Mouse (Mus musculus): ENCODE measurements at regions not wholly inside any gene's neighbourhood (a gene's known extent, or its start where the extent isn't known, plus 50 kb on each side); places are given as distances from the start of the nearest gene placed in this dataset.

- no peak for DNase-seq (ENCODE audit: low spot score)
- Histone ChIP-seq H3K9me3 (replicated peaks) (no peaks in the 10 kb centered on the region), H3K27ac (replicated peaks) (peak overlapping the region; percentile 28; the same call in 1 of the 2 replicates), H3K36me3 (no peaks in the 10 kb centered on the region), H3K27me3 (ENCODE audit: low read depth, poor library complexity, severe bottlenecking) (peaks cover 52% of the 10 kb centered on the region), H3K4me3 (no peak overlapping the region), H3K4me1 (peaks cover 50% of the 10 kb centered on the region)
- WGBS, result 69% methylated on average over 12 of the region's 12 CpGs
Observed at GRCm38 (mm10) chr2:71626404-71626803, 79.8 kb upstream of the Dlx2 start.

- DNase-seq (ENCODE audit: low spot score), result no peak
- Histone ChIP-seq H3K27me3 (ENCODE audit: low read depth, poor library complexity, severe bottlenecking) (peaks cover 60% of the 10 kb centered on the region), H3K27ac (replicated peaks) (peak overlapping the region; percentile 28), H3K36me3 (no peaks in the 10 kb centered on the region), H3K4me1 (peaks cover 50% of the 10 kb centered on the region), H3K4me3 (no peak overlapping the region), H3K9me3 (replicated peaks) (no peaks in the 10 kb centered on the region)
- 54% methylated on average over 14 of the region's 14 CpGs for whole genome bisulfite sequencing
Observed at GRCm38 (mm10) chr2:71627097-71627755, 80.7 kb upstream of the Dlx2 start.

- WGBS, result 4% methylated on average over 7 of the region's 7 CpGs
- Histone ChIP-seq H3K4me1 (peaks cover 50% of the 10 kb centered on the region), H3K4me3 (peak overlapping the region; percentile 58), H3K36me3 (no peaks in the 10 kb centered on the region), H3K27ac (replicated peaks) (peak overlapping the region; percentile 84), H3K27me3 (ENCODE audit: low read depth, poor library complexity, severe bottlenecking) (peaks cover 73% of the 10 kb centered on the region), H3K9me3 (replicated peaks) (no peaks in the 10 kb centered on the region)
- peak; percentile 38 for DNase-seq (ENCODE audit: low spot score)
Observed at GRCm38 (mm10) chr2:71628821-71629220, 82.3 kb upstream of the Dlx2 start.

- WGBS, result under 1% methylated on average over 43 of the region's 43 CpGs
- H3K4me1 ChIP-seq, result peaks cover 50% of the 10 kb centered on the region
- H3K36me3 ChIP-seq, result no peaks in the 10 kb centered on the region
- peak overlapping the region; percentile 58 for H3K4me3 ChIP-seq
- H3K9me3 ChIP-seq (replicated peaks), result no peaks in the 10 kb centered on the region
- peak overlapping the region; percentile 84 for H3K27ac ChIP-seq (replicated peaks)
- peaks cover 75% of the 10 kb centered on the region for H3K27me3 ChIP-seq (ENCODE audit: low read depth, poor library complexity, severe bottlenecking)
- DNase-seq (ENCODE audit: low spot score), result peak; percentile 75
Observed at GRCm38 (mm10) chr2:71629301-71630142, 83.0 kb upstream of the Dlx2 start.

- Histone ChIP-seq H3K4me1 (peaks cover 49% of the 10 kb centered on the region), H3K36me3 (no peaks in the 10 kb centered on the region), H3K4me3 (peak overlapping the region; percentile 58), H3K9me3 (replicated peaks) (no peaks in the 10 kb centered on the region), H3K27me3 (ENCODE audit: low read depth, poor library complexity, severe bottlenecking) (peaks cover 72% of the 10 kb centered on the region), H3K27ac (replicated peaks) (peak overlapping the region; percentile 84)
- 5% methylated on average over 3 of the region's 3 CpGs for WGBS
- no peak for DNase-seq (ENCODE audit: low spot score)
Observed at GRCm38 (mm10) chr2:71630143-71630463, 83.5 kb upstream of the Dlx2 start.

- Histone ChIP-seq H3K9me3 (replicated peaks) (0 out of 2 replicates have a peak, but pooled peaks cover under 1% of the 10 kb centered on the region), H3K36me3 (0 out of 2 replicates have a peak, but pooled peaks cover 1% of the 10 kb centered on the region), H3K4me1 (peaks cover 43% of the 10 kb centered on the region), H3K27ac (replicated peaks) (no peak overlapping the region), H3K27me3 (ENCODE audit: low read depth, poor library complexity, severe bottlenecking) (peaks cover 53% of the 10 kb centered on the region), H3K4me3 (no peak overlapping the region)
- no peak for DNase-seq (ENCODE audit: low spot score)
- WGBS, result 78% methylated on average over 6 of the region's 6 CpGs
Observed at GRCm38 (mm10) chr2:71633471-71633870, 86.9 kb upstream of the Dlx2 start.

- 0 out of 2 replicates have a peak, but pooled peaks cover 8% of the 10 kb centered on the region for H3K9me3 ChIP-seq (replicated peaks)
- DNase-seq (ENCODE audit: low spot score), result no peak
- peaks cover 8% of the 10 kb centered on the region; the same call in 1 of the 2 replicates for H3K36me3 ChIP-seq
- H3K27ac ChIP-seq (replicated peaks), result no peak overlapping the region
- H3K27me3 ChIP-seq (ENCODE audit: low read depth, poor library complexity, severe bottlenecking), result peaks cover 43% of the 10 kb centered on the region
- 90% methylated on average over 3 of the region's 3 CpGs for WGBS
- H3K4me3 ChIP-seq, result no peak overlapping the region
- peaks cover 33% of the 10 kb centered on the region for H3K4me1 ChIP-seq
Observed at GRCm38 (mm10) chr2:71634471-71634870, 87.9 kb upstream of the Dlx2 start.

GRCm38 (mm10) chr2:71636134-71636533 lies 89.6 kb upstream of the Dlx2 start:
- DNase-seq (ENCODE audit: low spot score), result no peak
- Histone ChIP-seq H3K4me1 (peaks cover 20% of the 10 kb centered on the region), H3K4me3 (no peak overlapping the region), H3K36me3 (peaks cover 8% of the 10 kb centered on the region; the same call in 1 of the 2 replicates), H3K9me3 (replicated peaks) (peaks cover 11% of the 10 kb centered on the region), H3K27ac (replicated peaks) (peak overlapping the region; percentile 82), H3K27me3 (ENCODE audit: low read depth, poor library complexity, severe bottlenecking) (peaks cover 35% of the 10 kb centered on the region)
- WGBS, result 92% methylated on average over 4 of the region's 4 CpGs

- peaks cover 20% of the 10 kb centered on the region for H3K4me1 ChIP-seq
- peak overlapping the region; percentile 82 for H3K27ac ChIP-seq (replicated peaks)
- no peak overlapping the region for H3K4me3 ChIP-seq
- WGBS, result 45% methylated on average over 4 of the region's 4 CpGs
- peaks cover 30% of the 10 kb centered on the region for H3K27me3 ChIP-seq (ENCODE audit: low read depth, poor library complexity, severe bottlenecking)
- DNase-seq (ENCODE audit: low spot score), result peak; percentile 71
- peaks cover 16% of the 10 kb centered on the region for H3K9me3 ChIP-seq (replicated peaks)
- H3K36me3 ChIP-seq, result peaks cover 8% of the 10 kb centered on the region; the same call in 1 of the 2 replicates
Observed at GRCm38 (mm10) chr2:71636590-71636989, 90.0 kb upstream of the Dlx2 start.

GRCm38 (mm10) chr2:71640251-71640650 lies 93.7 kb upstream of the Dlx2 start:
- no peak overlapping the region for H3K27ac ChIP-seq (replicated peaks)

GRCm38 (mm10) chr2:71644038-71644470 lies 97.5 kb upstream of the Dlx2 start:
- Histone ChIP-seq H3K4me1 (peaks cover 15% of the 10 kb centered on the region), H3K27ac (replicated peaks) (peak overlapping the region; percentile 55), H3K4me3 (no peak overlapping the region), H3K36me3 (peaks cover under 1% of the 10 kb centered on the region; the same call in 1 of the 2 replicates), H3K9me3 (replicated peaks) (peaks cover 11% of the 10 kb centered on the region), H3K27me3 (ENCODE audit: low read depth, poor library complexity, severe bottlenecking) (no peaks in the 10 kb centered on the region)
- DNase-seq (ENCODE audit: low spot score), result no peak
- WGBS, result 71% methylated on average over 6 of the region's 6 CpGs

More at GRCm38 (mm10) chr2:71640251-71640650, 93.7 kb upstream of the Dlx2 start:
- peaks cover 8% of the 10 kb centered on the region; the same call in 1 of the 2 replicates for H3K36me3 ChIP-seq
- peaks cover 25% of the 10 kb centered on the region for H3K4me1 ChIP-seq
- peaks cover 18% of the 10 kb centered on the region for H3K9me3 ChIP-seq (replicated peaks)
- 0 out of 2 replicates have a peak, but pooled peaks cover 6% of the 10 kb centered on the region for H3K27me3 ChIP-seq (ENCODE audit: low read depth, poor library complexity, severe bottlenecking)
- H3K4me3 ChIP-seq, result no peak overlapping the region
- DNase-seq (ENCODE audit: low spot score), result no peak
- 93% methylated on average over 5 of the region's 5 CpGs for WGBS

GRCm38 (mm10) chr2:71647914-71648497 lies 97.4 kb upstream of the Itga6 start:
- 75% methylated on average over 14 of the region's 14 CpGs for WGBS
- Histone ChIP-seq H3K4me3 (no peak overlapping the region), H3K4me1 (peaks cover 38% of the 10 kb centered on the region), H3K27ac (replicated peaks) (0 out of 2 replicates have a peak overlapping the region, but pooled peaks have one; percentile 9), H3K9me3 (replicated peaks) (no peaks in the 10 kb centered on the region), H3K27me3 (ENCODE audit: low read depth, poor library complexity, severe bottlenecking) (no peaks in the 10 kb centered on the region), H3K36me3 (no peaks in the 10 kb centered on the region)
- DNase-seq (ENCODE audit: low spot score), result no peak
